Mouse (Mus musculus) myocyte (in vitro differentiated cells): ENCODE data around the gene Olfr1436.

Source experiments
- E2F4 ChIP-seq: IDR thresholded peaks from one replicate; pipeline ENCODE4 v1.6.1; 2011; ENCODE audit warnings: mild to moderate bottlenecking, control low read depth, moderate library complexity; ENCODE audit not compliant: insufficient read depth
- MYOD1 ChIP-seq, 3 experiments: IDR thresholded peaks; one replicate each; pipeline ENCODE4 v1.6.1; 2011; ENCODE audit warnings: control low read depth in 2 of 3, low read depth in 2 of 3, mild to moderate bottlenecking in 2 of 3, moderate library complexity in 1 of 3; ENCODE audit not compliant: insufficient read length in 2 of 3, control insufficient read depth in 1 of 3
- MYOG ChIP-seq, 3 experiments: IDR thresholded peaks; one replicate each; pipeline ENCODE4 v1.6.1; 2011; ENCODE audit warnings: control low read depth in 2 of 3, low read depth in 2 of 3, mild to moderate bottlenecking in 2 of 3; ENCODE audit not compliant: insufficient read length in 2 of 3, control insufficient read depth in 1 of 3, insufficient read depth in 1 of 3
- POLR2A ChIP-seq: IDR thresholded peaks from one replicate; pipeline ENCODE4 v1.6.1; 2011; ENCODE audit warnings: low read depth, mild to moderate bottlenecking, control low read depth, moderate library complexity; ENCODE audit not compliant: insufficient read length
- TCF12 ChIP-seq: IDR thresholded peaks from one replicate; pipeline ENCODE4 v1.6.1; 2011; ENCODE audit warnings: mild to moderate bottlenecking, control low read depth; ENCODE audit not compliant: poor library complexity, insufficient read depth, severe bottlenecking

DNA sequence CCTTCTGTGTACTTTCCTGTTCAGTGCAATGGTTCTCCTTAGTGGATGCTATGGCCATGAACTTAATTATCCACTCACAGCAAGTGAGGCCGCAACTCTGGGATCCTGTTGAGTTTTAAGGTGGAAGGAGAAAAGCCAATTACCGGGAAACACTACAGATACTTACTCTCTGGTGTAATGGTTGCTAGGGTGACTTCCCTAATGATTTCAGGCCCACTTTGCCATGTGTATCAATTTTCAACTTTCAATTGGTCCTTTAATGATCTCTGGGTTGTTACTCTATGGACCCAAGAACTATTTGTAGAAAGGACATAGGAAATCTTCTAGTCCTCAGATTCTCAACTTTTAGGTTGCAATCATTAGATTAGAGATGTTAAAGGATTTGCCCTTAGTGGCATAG lies 26.1 kb upstream of the Olfr1436 start, which contains the start of gene Olfr1437:
- TF ChIP-seq MYOD1 (IDR thresholded peaks at IDR 0.05; ENCODE audit: control insufficient read depth in 1 of 3, insufficient read length in 2 of 3, low read depth in 2 of 3), result no peak
- TF ChIP-seq POLR2A, result no peak
- TF ChIP-seq MYOG (IDR thresholded peaks at IDR 0.05; ENCODE audit: control insufficient read depth in 1 of 3, insufficient read depth in 1 of 3, insufficient read length in 2 of 3, low read depth in 2 of 3), result no peak
- no peak for TF ChIP-seq TCF12
- no peak for TF ChIP-seq E2F4
